Mouse (Mus musculus) limb, embryonic 14.5 days (tissue): Measurements from ENCODE around the gene Atr. TPM values are rescaled to one million over a fixed set of nuclear protein-coding genes. Genes with fewer than 3 reads are reported as not detected.

Experiments used
- ATAC-seq: fragments of 200-750 bp; cut with Nextera tagmentation; 2 replicates; pipeline ENCODE4 v1.8.0; 2017; ENCODE audit warnings: low read depth, moderate number of reproducible peaks, moderate TSS enrichment; ENCODE audit not compliant: low FRiP score
- DNase-seq: peaks from one replicate; pipeline ENCODE4 v3.0.0-alpha.2; 2015; ENCODE audit warnings: low spot score
- H3K27ac ChIP-seq: fragments of 300-500 bp; sonication (generic); replicated peaks from 2 replicates; pipeline ENCODE4 v1.5.1; 2014; ENCODE audit warnings: low read depth, mild to moderate bottlenecking, low read length, moderate library complexity, mixed read lengths
- H3K27me3 ChIP-seq: fragments of 300-500 bp; sonication (generic); 2 replicates; pipeline ENCODE4 v1.6.1; 2014; ENCODE audit warnings: low read length, mixed read lengths; ENCODE audit not compliant: control insufficient read depth, insufficient read depth
- H3K36me3 ChIP-seq: fragments of 300-500 bp; sonication (generic); 2 replicates; pipeline ENCODE4 v1.6.1; 2014; ENCODE audit warnings: mild to moderate bottlenecking, low read length, moderate library complexity, mixed read lengths; ENCODE audit not compliant: control insufficient read depth, insufficient read depth
- H3K4me1 ChIP-seq: fragments of 300-500 bp; sonication (generic); 2 replicates; pipeline ENCODE4 v1.6.1; 2014; ENCODE audit warnings: antibody characterized with exemption, low read length, mixed read lengths; ENCODE audit not compliant: control insufficient read depth, insufficient read depth
- H3K4me2 ChIP-seq: fragments of 300-500 bp; sonication (generic); replicated peaks from 2 replicates; pipeline ENCODE4 v1.6.1; 2014; ENCODE audit warnings: low read depth, mild to moderate bottlenecking, low read length, moderate library complexity; ENCODE audit not compliant: severe bottlenecking
- H3K4me3 ChIP-seq: fragments of 300-500 bp; sonication (generic); replicated peaks from 2 replicates; pipeline ENCODE4 v1.5.1; 2014; ENCODE audit warnings: low read length
- H3K9ac ChIP-seq: fragments of 300-500 bp; sonication (generic); 2 replicates; pipeline ENCODE4 v1.6.1; 2014; ENCODE audit warnings: mild to moderate bottlenecking, low read depth, low read length, moderate library complexity; ENCODE audit not compliant: severe bottlenecking
- H3K9me3 ChIP-seq: fragments of 300-500 bp; sonication (generic); 2 replicates; pipeline ENCODE4 v1.6.1; 2016; ENCODE audit warnings: low read length; ENCODE audit not compliant: control insufficient read depth
- POLR2A ChIP-seq: fragments of 200-500 bp; IDR thresholded peaks from 2 replicates; pipeline ENCODE4 v1.8.0; 2012; ENCODE audit warnings: inconsistent platforms, mild to moderate bottlenecking, moderate library complexity, borderline replicate concordance; ENCODE audit not compliant: insufficient read depth, insufficient read length; ENCODE audit errors: extremely low read depth
- WGBS: fragments of 180-500 bp; shearing (Covaris S2); extraction: QIAGEN DNeasy Blood & Tissue Kit; methylation state at CpG from one replicate; pipeline ENCODE4 v1.1.7; 2014; 5-methylcytosine and 5-hydroxymethylcytosine counted together
- polyA plus RNA-seq, 2 experiments: library from polyadenylated mRNA; depleted of rRNA in 1 of 2; stranded (reverse) in 1 of 2; unstranded in 1 of 2; fragments of >200 nt; fragmentation: Nextera tagmentation in 1 of 2; extraction: Ambion mirVana in 1 of 2; gene quantifications; 2 replicates each; pipeline versions ENCODE4 v1.2.1 to v1.2.3; 2012 to 2014

The Atr gene
- polyA plus RNA-seq, 2 experiments: 14.0 to 14.9 TPM

DNA sequence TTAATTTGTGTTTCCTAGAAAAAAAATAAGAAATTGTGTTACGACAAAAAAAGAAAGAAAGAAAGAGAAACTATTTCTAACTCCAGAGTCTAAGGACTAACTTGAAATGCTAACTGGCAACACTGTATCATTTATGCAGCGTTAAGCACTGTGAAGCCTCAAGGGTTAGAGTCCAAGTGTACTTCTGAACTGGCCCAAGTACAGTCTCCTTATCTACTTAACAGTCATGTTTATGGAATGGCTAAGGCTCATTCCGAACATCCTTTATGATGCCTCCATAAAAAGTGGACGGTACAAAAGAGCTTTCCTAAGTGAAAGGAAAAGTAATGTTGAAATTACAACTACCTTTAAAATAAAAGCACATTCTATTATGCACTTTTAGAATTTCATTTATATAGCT lies 41.7 kb upstream of the Atr start:
- peaks cover 5% of the 10 kb centered on the region; the same call in 1 of the 2 replicates for H3K4me1 ChIP-seq
- no peak overlapping the region for H3K4me2 ChIP-seq
- no peak for DNase-seq
- 70% methylated on average over 4 of the region's 4 CpGs for WGBS
- H3K9me3 ChIP-seq: no peaks in the 10 kb centered on the region
- no peaks in the 10 kb centered on the region for H3K36me3 ChIP-seq
- no peaks in the 10 kb centered on the region for H3K27me3 ChIP-seq
- ATAC-seq: no peak
- H3K4me3 ChIP-seq: no peak overlapping the region
- H3K9ac ChIP-seq: no peak overlapping the region
- no peak for TF ChIP-seq POLR2A
- H3K27ac ChIP-seq: no peak overlapping the region

DNA sequence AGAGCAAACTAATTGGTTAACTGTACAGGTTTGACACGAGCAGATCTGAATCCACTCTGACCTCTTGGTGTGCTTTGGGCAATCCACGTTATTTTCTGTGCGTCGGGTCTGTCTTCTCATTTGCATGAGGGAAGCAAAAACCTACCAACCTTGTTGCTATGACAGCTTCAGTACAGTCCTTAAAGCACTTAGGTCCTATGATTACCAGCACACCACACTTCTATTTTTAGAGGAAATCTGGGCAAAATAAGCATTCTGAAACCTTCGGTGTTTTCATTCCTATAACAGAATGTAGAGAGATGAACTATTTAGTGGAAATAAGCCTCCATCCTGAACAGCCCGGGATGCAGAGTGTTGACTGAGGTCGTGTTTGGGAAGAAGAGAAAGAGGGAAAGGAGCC lies 34.9 kb upstream of the Atr start:
- DNase-seq (no peak), ATAC-seq (no peak)
- Histone ChIP-seq H3K36me3 (no peaks in the 10 kb centered on the region), H3K9ac (no peak overlapping the region), H3K4me2 (no peak overlapping the region), H3K9me3 (no peaks in the 10 kb centered on the region), H3K27ac (no peak overlapping the region), H3K27me3 (no peaks in the 10 kb centered on the region), H3K4me3 (no peak overlapping the region), H3K4me1 (no peaks in the 10 kb centered on the region)
- TF ChIP-seq POLR2A: no peak
- 69% methylated on average over 7 of the region's 7 CpGs for WGBS

DNA sequence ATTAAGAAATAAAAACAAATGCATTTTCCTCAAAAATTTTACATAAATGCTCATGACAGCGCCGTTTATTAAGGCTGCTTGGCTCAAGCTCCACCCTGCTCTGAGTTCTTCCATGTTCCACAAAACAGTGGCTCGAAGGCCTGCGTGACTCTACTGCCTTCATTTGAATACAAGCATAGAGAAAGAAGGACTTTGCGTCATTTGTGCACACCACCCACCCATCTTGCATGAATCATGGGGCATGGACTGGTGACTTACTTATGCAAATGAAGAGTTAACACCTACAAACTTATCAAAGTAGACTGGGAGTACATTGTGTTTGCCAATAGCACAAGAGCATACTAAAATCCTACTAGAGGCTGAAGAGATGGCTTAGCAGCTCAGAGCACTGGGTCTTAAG lies 29.8 kb upstream of the Atr start:
- no peaks in the 10 kb centered on the region for H3K4me1 ChIP-seq
- no peak overlapping the region for H3K27ac ChIP-seq
- DNase-seq: no peak
- no peak for ATAC-seq
- no peaks in the 10 kb centered on the region for H3K9me3 ChIP-seq
- 95% methylated on average over 5 of the region's 5 CpGs for WGBS
- H3K27me3 ChIP-seq: no peaks in the 10 kb centered on the region
- H3K4me3 ChIP-seq: no peak overlapping the region
- H3K4me2 ChIP-seq: no peak overlapping the region
- no peak for TF ChIP-seq POLR2A
- no peaks in the 10 kb centered on the region for H3K36me3 ChIP-seq
- no peak overlapping the region for H3K9ac ChIP-seq

DNA sequence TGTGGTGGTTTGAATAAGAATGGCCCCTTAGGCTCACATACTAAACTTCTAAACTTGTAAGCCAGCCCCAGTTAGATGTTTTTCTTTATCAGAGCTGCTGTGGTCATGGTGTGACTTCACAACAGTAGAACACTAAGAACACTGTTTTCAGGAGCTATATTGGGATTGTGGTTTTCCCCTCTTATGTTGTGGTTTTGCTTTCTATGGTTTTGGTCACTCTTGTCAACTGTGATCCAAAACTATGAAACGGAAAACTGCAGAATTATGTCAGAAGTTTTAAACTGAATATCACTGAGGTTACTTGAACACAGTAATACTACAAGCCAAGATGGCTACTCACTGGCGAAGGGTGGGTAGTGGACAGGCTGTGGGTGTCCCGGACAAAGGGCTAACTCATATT lies 24.6 kb upstream of the Atr start:
- WGBS: 89% methylated on average over 3 of the region's 3 CpGs
- TF ChIP-seq POLR2A: no peak
- no peak overlapping the region for H3K4me3 ChIP-seq
- no peak overlapping the region for H3K27ac ChIP-seq
- no peak overlapping the region for H3K9ac ChIP-seq
- no peaks in the 10 kb centered on the region for H3K9me3 ChIP-seq
- ATAC-seq (no peak), DNase-seq (no peak)
- no peak overlapping the region for H3K4me2 ChIP-seq
- no peaks in the 10 kb centered on the region for H3K27me3 ChIP-seq
- H3K36me3 ChIP-seq: no peaks in the 10 kb centered on the region
- no peaks in the 10 kb centered on the region for H3K4me1 ChIP-seq

DNA sequence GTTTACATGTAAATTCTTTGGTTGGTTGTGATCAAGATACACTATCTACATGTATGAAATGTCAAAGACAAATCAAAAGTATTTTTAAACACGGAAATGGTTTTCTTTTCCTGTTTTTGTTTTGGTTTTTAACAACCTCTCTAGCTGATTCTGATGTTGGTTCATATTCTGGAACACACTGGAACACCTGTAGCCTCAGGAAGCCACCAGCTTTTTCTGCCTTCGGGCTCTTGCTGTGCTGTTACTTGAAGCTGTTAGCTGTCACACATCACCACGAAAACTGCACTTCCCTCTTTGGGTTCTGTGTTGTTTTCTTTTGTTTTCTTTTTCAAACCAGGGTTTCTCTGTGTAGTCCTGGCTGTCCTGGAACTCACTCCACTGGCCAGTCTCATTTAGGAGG lies 22.6 kb upstream of the Atr start:
- DNase-seq: no peak
- no peak overlapping the region for H3K9ac ChIP-seq
- ATAC-seq: no peak
- TF ChIP-seq POLR2A: no peak
- WGBS: 65% methylated on average over 3 of the region's 3 CpGs
- no peak overlapping the region for H3K4me2 ChIP-seq
- no peaks in the 10 kb centered on the region for H3K9me3 ChIP-seq
- no peak overlapping the region for H3K4me3 ChIP-seq
- no peaks in the 10 kb centered on the region for H3K4me1 ChIP-seq
- no peak overlapping the region for H3K27ac ChIP-seq
- H3K27me3 ChIP-seq: no peaks in the 10 kb centered on the region
- H3K36me3 ChIP-seq: no peaks in the 10 kb centered on the region

DNA sequence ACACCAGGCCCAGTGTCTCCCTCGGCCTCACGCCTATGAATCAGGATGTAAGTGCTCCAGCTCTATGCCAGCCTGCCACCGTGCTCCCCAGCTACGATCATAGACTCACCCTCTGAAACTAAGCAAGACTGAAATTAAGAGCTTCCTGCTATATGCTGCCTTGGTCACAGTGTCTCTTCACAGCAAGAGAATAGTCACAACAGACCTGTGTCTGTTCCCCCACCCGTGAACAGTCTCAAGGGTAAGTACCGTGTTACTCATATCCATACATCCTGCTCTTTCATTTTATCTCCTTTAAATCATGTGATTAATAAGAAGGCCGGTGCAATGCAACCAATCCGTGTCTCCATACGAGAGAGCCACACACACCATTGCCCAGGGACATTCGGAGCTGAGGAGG lies 21.7 kb upstream of the Atr start:
- no peak overlapping the region for H3K4me3 ChIP-seq
- DNase-seq (no peak), ATAC-seq (no peak)
- no peaks in the 10 kb centered on the region for H3K36me3 ChIP-seq
- 90% methylated on average over 10 of the region's 10 CpGs for WGBS
- no peak overlapping the region for H3K9ac ChIP-seq
- no peaks in the 10 kb centered on the region for H3K4me1 ChIP-seq
- no peak overlapping the region for H3K4me2 ChIP-seq
- no peak for TF ChIP-seq POLR2A
- H3K27ac ChIP-seq: no peak overlapping the region
- H3K9me3 ChIP-seq: no peaks in the 10 kb centered on the region
- no peaks in the 10 kb centered on the region for H3K27me3 ChIP-seq
